Mouse (Mus musculus) liver, postnatal 0 days (tissue): ENCODE data around the gene St6galnac3.

Experiments used
- CTCF ChIP-seq: sonication (generic); IDR thresholded peaks from 2 replicates; pipeline ENCODE4 v1.5.1; 2016; ENCODE audit warnings: antibody characterized with exemption, low read depth
- EP300 ChIP-seq: IDR thresholded peaks from 2 replicates; pipeline ENCODE4 v1.6.1; 2016; ENCODE audit warnings: antibody characterized with exemption, low read depth, mild to moderate bottlenecking

- TF ChIP-seq CTCF (0 out of 2 replicates have a peak, but pooled peaks have one; percentile 8), EP300 (no peak)
These were observed 51.5 kb downstream of the St6galnac3 start for GRCm38 (mm10) chr3:153673451-153673850.
